Mouse (Mus musculus) regulatory T cell (primary cell): ENCODE data around the gene Cab39.
"Not testable (repeated sequence)": the region's sequence is repeated elsewhere in the genome, so short reads cannot be mapped to it uniquely, and the experiment has no call there.

ENCODE experiments used
- in situ Hi-C: fragments of 300-600 bp; cut with MboI, MseI; formaldehyde crosslinking; loops from one replicate; pipeline ENCODE4 v1.15.1; 2025; ENCODE audit warnings: high pct_unique_total_duplicates

Cab39 gene

DNA sequence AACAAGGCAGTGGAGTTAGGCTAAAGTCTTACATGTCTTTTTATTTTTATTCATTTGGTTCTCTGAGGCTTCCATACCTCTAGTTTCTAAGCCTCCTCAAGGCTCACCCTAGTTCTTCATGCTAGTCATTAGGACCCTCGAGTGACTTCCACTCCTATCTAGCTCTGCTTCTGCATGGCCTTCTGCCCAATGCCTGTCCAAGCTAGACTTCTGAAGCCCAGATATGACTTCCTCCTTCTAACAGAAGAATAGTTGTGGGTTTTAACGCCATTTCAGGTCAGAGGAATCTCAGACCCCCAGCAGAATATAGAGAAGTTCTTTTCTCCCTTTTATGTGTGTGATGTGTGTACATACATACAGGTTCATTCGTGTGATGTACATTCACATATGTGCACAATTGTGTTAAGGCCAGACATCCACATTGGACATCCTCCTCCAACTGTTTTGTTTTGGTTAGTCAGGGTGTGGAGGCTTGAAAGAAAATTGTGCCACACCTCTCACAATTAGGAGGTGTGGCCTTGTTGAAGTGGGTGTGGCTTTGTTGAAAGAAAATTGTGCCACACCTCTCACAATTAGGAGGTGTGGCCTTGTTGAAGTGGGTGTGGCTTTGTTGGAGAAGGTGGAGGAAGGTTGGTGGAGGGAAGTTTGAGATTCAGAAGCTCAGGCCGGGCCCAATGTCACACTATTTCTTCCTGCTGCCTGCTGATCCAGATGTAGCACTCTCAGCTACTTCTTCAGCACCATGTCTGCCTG, 13.6 kb upstream of the Cab39 start:
- in situ Hi-C loops, result no loop called here

GRCm38 (mm10) chr1:85790565-85790964, 2.7 kb upstream of the Cab39 start:
- in situ Hi-C loops, result loop anchor here (5.0 kb wide), 1 partner anchor 38 kb away; no protein-coding TSS in a partner anchor

GRCm38 (mm10) chr1:85791476-85791875, 1.8 kb upstream of the Cab39 start:
- in situ Hi-C loops, result loop anchor here (5.0 kb wide), 1 partner anchor 39 kb away; no protein-coding TSS in a partner anchor

DNA sequence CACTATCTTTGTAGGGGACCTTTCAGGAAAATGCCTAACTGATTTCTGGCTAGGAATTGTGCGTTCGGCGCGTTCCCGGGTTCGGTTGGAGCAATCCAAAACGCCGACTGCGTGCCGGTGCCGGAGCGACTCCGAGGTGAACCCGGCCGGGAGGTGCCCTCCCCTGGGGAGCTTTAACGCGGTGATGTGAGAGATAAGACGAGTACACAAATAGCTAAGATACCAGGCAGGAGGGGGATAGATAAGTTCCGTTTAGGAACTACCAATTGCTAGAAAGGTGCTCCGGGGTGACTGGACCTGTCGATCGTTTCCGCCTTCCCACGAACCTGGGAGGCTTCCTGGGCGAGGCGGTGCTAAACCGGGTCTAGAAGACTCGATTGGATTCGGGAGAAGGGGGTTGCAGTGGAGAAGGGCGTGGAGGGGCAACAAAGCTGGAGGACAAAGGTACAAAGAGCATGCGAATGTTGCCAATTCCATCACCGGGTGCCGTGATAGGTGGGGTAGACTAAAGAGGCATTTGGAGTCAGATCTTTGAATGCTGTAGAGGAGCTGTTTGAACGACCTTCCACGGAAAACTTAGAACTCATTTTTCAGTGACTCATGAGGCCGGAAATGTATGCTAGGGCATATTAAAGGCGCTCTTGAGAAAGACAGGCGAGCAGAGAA, 998 bp downstream of the Cab39 start:
- in situ Hi-C loops, result loop anchor here (5.0 kb wide), 1 partner anchor 42 kb away; no protein-coding TSS in a partner anchor

- in situ Hi-C loops, result no loop called here
These were observed 2.0 kb downstream of the Cab39 start for GRCm38 (mm10) chr1:85795196-85795595.

DNA sequence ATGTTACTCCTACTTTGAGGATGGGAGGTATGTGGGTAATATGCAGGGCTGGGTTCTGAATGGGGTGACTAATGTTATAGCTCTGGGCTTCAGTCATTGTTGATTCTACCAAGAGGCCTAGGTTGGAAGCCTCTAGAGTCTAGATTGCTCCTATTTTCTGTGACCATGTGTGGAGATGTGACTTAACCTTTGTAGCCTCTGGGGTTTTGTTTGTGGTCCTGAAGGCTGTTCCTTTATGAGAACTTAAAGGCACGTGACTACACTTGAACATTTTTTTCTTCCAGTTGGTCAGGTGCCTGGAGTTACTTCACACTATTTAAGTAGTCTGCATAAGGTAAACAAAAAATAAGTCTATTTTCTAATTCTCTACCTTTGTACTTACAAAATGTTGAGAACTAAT, 6.5 kb downstream of the Cab39 start:
- in situ Hi-C loops, result no loop called here

DNA sequence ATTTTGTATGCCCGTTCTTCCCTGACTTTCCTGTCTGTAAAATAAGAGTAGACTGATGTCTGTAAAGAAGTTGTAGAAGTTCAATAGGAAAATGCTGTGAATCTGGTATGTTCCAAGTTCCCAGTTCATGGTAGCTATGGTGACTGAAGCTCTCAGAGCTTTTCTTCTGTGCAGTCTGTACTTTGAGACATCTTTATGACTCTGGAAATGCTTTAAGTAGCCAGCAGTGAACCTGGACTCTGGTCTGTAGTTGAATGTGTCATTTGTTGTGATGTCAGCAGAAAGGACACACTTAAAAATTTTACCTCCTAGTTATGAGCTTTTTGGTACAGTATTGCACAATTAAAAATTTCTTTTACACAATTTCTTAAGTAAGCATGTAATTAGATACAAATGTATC, 9.3 kb downstream of the Cab39 start:
- in situ Hi-C loops, result no loop called here

- in situ Hi-C loops, result no loop called here
These were observed 11.3 kb downstream of the Cab39 start for GRCm38 (mm10) chr1:85804551-85804950.

GRCm38 (mm10) chr1:85809256-85809655, 16.0 kb downstream of the Cab39 start:
- in situ Hi-C loops, result no loop called here

GRCm38 (mm10) chr1:85810343-85810742, 17.1 kb downstream of the Cab39 start:
- in situ Hi-C loops, result no loop called here

DNA sequence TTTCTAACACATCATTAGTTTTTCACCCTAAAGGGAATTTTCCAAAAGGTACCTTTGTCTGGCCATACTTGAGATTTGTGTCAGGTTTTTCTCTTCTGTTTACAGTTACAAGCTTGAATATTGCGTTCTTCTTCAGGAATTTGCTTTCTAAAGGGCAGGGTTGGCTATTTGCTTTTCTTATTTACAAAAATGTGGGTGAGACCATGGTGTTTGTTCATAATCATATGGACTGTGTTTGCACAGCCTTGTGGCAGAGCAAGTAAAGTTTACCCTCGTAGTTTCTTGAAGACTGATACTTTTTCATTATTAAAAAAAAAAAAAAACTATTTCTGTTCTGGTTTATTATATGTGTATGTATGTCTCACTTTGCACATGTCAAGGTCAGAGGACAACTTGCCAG, 17.5 kb downstream of the Cab39 start:
- in situ Hi-C loops, result no loop called here

DNA sequence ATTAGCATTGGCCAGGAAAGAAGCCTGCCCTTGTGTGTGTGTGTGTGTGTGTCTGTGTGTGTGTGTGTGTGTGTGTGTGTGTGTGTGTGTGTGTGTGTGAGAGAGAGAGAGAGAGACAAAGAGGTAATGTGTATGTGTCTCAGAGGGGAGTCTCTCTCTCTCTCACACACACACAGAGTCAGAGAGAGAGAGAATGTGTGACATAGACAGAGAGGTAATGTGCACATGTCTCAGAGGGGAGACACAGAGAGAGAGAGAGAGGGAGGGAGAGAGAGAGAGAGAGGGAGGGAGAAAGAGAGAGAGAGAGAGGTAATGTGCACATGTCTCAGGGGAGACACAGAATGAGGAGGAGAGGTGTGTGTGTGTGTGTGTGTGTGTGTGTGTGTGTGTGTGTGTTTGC, 21.0 kb downstream of the Cab39 start:
- in situ Hi-C loops, result not testable (repeated sequence)

- in situ Hi-C loops, result no loop called here
These were observed 24.9 kb downstream of the Cab39 start for GRCm38 (mm10) chr1:85818121-85818520.

- in situ Hi-C loops, result no loop called here
These were observed 26.5 kb downstream of the Cab39 start for GRCm38 (mm10) chr1:85819695-85820094.

GRCm38 (mm10) chr1:85822239-85822638, 29.0 kb downstream of the Cab39 start:
- in situ Hi-C loops, result no loop called here

GRCm38 (mm10) chr1:85824905-85825304, 31.7 kb downstream of the Cab39 start:
- in situ Hi-C loops, result no loop called here

- in situ Hi-C loops, result no loop called here
These were observed 33.9 kb downstream of the Cab39 start for GRCm38 (mm10) chr1:85827166-85827565.

- in situ Hi-C loops, result no loop called here
These were observed 35.8 kb downstream of the Cab39 start for GRCm38 (mm10) chr1:85829016-85829415.

DNA sequence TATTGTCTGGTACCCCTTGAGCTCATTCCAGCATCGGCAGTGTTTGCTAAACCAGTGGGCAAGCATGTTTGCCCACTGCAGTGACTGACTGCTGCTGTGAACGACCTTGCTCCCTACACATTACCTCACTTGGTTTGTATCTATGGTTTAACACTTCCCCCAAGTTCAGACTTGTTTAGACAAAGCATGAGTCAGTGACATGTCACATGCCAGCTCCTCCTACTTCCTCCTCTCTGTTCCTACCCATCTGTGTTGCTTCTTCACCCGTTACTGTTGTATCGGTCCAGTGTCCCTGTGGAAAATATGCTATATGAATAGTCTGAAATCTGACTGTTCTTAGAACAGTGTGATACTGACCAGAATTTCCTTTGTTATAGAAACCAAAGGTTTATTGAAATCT, 44.8 kb downstream of the Cab39 start:
- in situ Hi-C loops, result no loop called here

- in situ Hi-C loops, result no loop called here
These were observed 46.1 kb downstream of the Cab39 start for GRCm38 (mm10) chr1:85839356-85839755.

DNA sequence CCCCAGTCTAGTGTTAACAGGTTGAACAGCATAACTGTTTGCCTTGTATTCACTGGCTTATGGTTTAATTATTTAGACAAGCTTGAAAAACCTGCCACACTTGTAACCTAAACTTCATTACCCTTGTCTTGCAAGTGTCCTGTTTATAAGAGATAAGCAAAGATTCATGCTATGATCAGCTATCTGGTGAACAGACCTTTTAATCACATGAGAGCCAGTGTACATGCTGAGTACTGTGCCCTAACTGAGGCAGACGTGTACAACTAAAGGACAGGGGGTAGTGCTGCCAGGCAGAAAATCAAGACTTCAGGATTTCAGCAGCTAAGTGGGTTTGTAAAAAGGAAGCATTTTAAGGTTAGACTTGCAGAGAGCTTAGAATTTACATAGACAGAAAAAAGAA, 46.5 kb downstream of the Cab39 start:
- in situ Hi-C loops, result no loop called here

DNA sequence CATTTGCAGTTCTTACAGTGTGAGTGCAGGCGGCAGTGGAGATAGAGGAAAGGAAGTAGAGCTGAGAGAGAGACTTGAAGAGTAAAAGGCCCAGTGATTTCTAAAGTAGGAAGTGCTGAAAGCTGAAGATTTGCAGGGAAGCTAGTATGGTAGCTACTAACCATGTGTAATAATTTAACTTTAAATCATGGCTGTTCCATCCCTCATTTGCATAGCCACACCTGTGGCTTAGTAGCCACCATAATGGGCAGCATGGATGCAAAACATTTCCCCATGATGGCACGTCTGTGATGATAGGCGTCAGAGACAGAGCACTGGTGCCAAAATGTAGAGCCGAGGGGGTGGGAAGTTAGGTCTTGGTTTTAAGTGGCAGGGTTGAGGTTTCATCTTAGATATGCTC, 47.2 kb downstream of the Cab39 start:
- in situ Hi-C loops, result no loop called here

- in situ Hi-C loops, result no loop called here
These were observed 49.0 kb downstream of the Cab39 start for GRCm38 (mm10) chr1:85842251-85842650.
